Mouse (Mus musculus): ENCODE measurements at regions not wholly inside any gene's neighbourhood (a gene's known extent, or its start where the extent isn't known, plus 50 kb on each side); places are given as distances from the start of the nearest gene placed in this dataset.

- no peak for TF ChIP-seq CTCF (IDR thresholded peaks at IDR 0.05)
- TF ChIP-seq EP300 (IDR thresholded peaks at IDR 0.05) = no peak
Observed at GRCm38 (mm10) chr7:71413121-71413520, 61.8 kb upstream of the Gm10295 start.

Measured in lung, postnatal 0 days (tissue).